Mouse (Mus musculus) heart, postnatal 0 days (tissue): ENCODE measurements at regions not wholly inside any gene's neighbourhood (a gene's known extent, or its start where the extent isn't known, plus 50 kb on each side); places are given as distances from the start of the nearest gene placed in this dataset.

Experiments used
- ATAC-seq: fragments of 200-750 bp; cut with Nextera tagmentation; 2 replicates; pipeline ENCODE4 v1.8.0; 2017; ENCODE audit warnings: low read depth, moderate number of reproducible peaks, moderate library complexity; ENCODE audit not compliant: insufficient read depth
- DNase-seq: peaks from one replicate; pipeline ENCODE4 v3.0.0-alpha.2; 2016; ENCODE audit warnings: low spot score
- H3K27ac ChIP-seq: fragments of 300-500 bp; sonication (generic); 2 replicates; pipeline ENCODE4 v1.5.1; 2014; ENCODE audit warnings: low read depth, mild to moderate bottlenecking
- H3K27me3 ChIP-seq: fragments of 300-500 bp; sonication (generic); 2 replicates; pipeline ENCODE4 v1.6.1; 2014; ENCODE audit warnings: low read length, mixed read lengths; ENCODE audit not compliant: control insufficient read depth, insufficient read depth
- H3K36me3 ChIP-seq: fragments of 300-500 bp; sonication (generic); replicated peaks from 2 replicates; pipeline ENCODE4 v1.6.1; 2014; ENCODE audit warnings: low read length, mixed read lengths; ENCODE audit not compliant: control insufficient read depth, insufficient read depth
- H3K4me1 ChIP-seq: fragments of 300-500 bp; sonication (generic); 2 replicates; pipeline ENCODE4 v1.6.1; 2014; ENCODE audit warnings: antibody characterized with exemption; ENCODE audit not compliant: control insufficient read depth, insufficient read depth
- H3K4me2 ChIP-seq: fragments of 300-500 bp; sonication (generic); 2 replicates; pipeline ENCODE4 v1.6.1; 2014; ENCODE audit warnings: low read depth, mild to moderate bottlenecking, low read length, moderate library complexity
- H3K4me3 ChIP-seq: fragments of 300-500 bp; sonication (generic); 2 replicates; pipeline ENCODE4 v1.5.1; 2014; ENCODE audit warnings: low read depth, low read length
- H3K9ac ChIP-seq: fragments of 300-500 bp; sonication (generic); replicated peaks from 2 replicates; pipeline ENCODE4 v1.6.1; 2014; ENCODE audit warnings: low read depth, low read length, mixed read lengths
- H3K9me3 ChIP-seq: fragments of 300-500 bp; sonication (generic); replicated peaks from 2 replicates; pipeline ENCODE4 v1.6.1; 2016; ENCODE audit warnings: low read length; ENCODE audit not compliant: control insufficient read depth
- CTCF ChIP-seq: IDR thresholded peaks from 2 replicates; pipeline ENCODE4 v1.5.1; 2016; ENCODE audit warnings: antibody characterized with exemption, control low read depth, low read depth
- EP300 ChIP-seq: IDR thresholded peaks from 2 replicates; pipeline ENCODE4 v1.6.1; 2016; ENCODE audit warnings: antibody characterized with exemption, low read depth
- WGBS: fragments of 180-500 bp; shearing (Covaris S2); extraction: QIAGEN DNeasy Blood & Tissue Kit; methylation state at CpG from one replicate; pipeline ENCODE4 v1.1.7; 2014; 5-methylcytosine and 5-hydroxymethylcytosine counted together

GRCm38 (mm10) chr14:62137981-62138380 is 154.4 kb upstream of the Rnaseh2b start:
- no peak for TF ChIP-seq CTCF
- H3K9me3 ChIP-seq, result peaks cover 6% of the 10 kb centered on the region; the same call in 1 of the 2 replicates
- no peak overlapping the region for H3K9ac ChIP-seq
- H3K4me3 ChIP-seq, result no peak overlapping the region
- H3K4me1 ChIP-seq, result no peaks in the 10 kb centered on the region
- DNase-seq (no peak), ATAC-seq (no peak)
- H3K4me2 ChIP-seq, result no peak overlapping the region
- no peaks in the 10 kb centered on the region for H3K36me3 ChIP-seq
- no peaks in the 10 kb centered on the region for H3K27me3 ChIP-seq
- WGBS, result 57% methylated on average over 5 of the region's 5 CpGs
- no peak overlapping the region for H3K27ac ChIP-seq

- H3K4me2 ChIP-seq, result no peak overlapping the region
- no peaks in the 10 kb centered on the region for H3K4me1 ChIP-seq
- H3K27me3 ChIP-seq, result no peaks in the 10 kb centered on the region
- H3K27ac ChIP-seq, result no peak overlapping the region
- WGBS, result 74% methylated on average over 17 of the region's 17 CpGs
- no peaks in the 10 kb centered on the region for H3K36me3 ChIP-seq
- H3K9me3 ChIP-seq, result no peaks in the 10 kb centered on the region
- TF ChIP-seq EP300, result no peak
- no peak for TF ChIP-seq CTCF
- ATAC-seq (no peak), DNase-seq (no peak)
- H3K9ac ChIP-seq, result no peak overlapping the region
- no peak overlapping the region for H3K4me3 ChIP-seq
Measured at GRCm38 (mm10) chr14:62144385-62145030, 147.9 kb upstream of the Rnaseh2b start.

DNA sequence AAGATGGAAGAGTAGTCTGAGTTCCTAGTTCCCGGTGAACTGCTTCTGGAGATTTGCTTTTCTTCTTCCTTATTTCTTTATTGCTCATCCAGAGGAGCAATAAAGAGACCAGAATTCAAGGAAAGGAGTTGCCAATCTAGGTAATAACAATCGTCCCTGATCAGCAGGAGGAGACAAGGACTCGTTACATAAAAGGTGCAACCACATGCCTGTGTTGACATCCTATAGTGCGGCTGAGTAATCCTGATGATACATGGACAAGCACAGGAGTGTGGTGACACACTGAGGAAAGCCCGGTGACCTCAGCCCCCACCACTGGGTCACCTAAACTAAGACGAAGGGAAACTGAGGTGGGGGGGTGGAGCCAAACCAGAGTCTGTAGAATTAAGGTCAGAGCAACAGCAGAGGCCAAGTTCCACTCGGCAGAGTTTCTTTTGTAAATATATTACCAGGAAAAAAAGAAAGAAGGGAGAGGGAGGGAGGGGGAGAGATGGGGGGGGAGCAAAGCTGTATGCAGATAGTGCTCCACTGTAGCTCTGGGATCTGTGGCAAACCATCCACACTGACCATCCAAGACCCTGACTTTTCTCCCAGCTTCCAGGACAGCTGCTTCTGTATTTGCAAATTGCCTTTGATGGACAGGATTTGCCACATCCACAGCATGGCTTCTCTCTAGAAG is 135.2 kb upstream of the Rnaseh2b start:
- H3K27me3 ChIP-seq, result no peaks in the 10 kb centered on the region
- H3K27ac ChIP-seq, result no peak overlapping the region
- no peaks in the 10 kb centered on the region for H3K9me3 ChIP-seq
- no peaks in the 10 kb centered on the region for H3K36me3 ChIP-seq
- DNase-seq, result no peak
- no peak overlapping the region for H3K4me3 ChIP-seq
- TF ChIP-seq CTCF (no peak), EP300 (no peak)
- H3K4me2 ChIP-seq, result no peak overlapping the region
- H3K9ac ChIP-seq, result no peak overlapping the region
- WGBS, result 70% methylated on average over 7 of the region's 7 CpGs
- ATAC-seq, result no peak
- no peaks in the 10 kb centered on the region for H3K4me1 ChIP-seq

- WGBS, result 81% methylated on average over 2 of the region's 2 CpGs
- no peak for ATAC-seq
Measured at GRCm38 (mm10) chr14:62159690-62160089, 132.7 kb upstream of the Rnaseh2b start.

DNA sequence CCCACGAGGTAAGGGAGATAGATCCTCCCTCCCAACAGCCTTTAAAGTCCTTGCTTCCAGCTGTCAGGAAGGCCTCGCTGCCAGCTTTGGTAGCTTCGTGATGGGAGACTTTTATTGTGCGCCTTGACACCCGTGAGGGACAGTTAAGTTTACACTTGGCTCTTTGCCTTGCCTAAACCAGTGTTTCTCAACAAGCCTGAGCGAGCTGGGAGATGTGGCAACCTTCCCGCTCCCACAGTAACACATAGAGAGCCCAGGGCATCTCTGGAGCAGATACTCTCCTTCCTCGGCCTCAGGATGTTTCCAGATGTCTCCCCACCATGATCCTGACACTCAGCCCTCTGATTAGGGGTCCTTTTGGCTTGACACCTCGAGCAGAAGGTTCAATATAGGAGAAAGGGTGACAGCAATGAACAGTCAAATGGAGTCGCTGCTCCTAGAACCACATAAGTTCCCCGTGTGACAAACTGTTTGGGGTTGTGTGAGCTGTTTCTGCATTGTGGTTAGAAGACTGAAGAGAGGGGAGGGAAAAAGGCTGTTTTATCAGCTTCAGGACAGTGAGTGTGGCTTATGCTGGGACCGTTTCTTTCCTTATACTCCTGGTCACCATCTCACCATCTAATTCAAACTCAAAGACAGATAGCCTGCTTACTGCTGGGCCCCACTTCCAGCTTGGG is 129.1 kb upstream of the Rnaseh2b start:
- Histone ChIP-seq H3K9me3 (no peaks in the 10 kb centered on the region), H3K4me1 (peaks cover 14% of the 10 kb centered on the region; the same call in 1 of the 2 replicates), H3K36me3 (no peaks in the 10 kb centered on the region), H3K9ac (no peak overlapping the region), H3K4me3 (no peak overlapping the region), H3K27me3 (no peaks in the 10 kb centered on the region), H3K27ac (no peak overlapping the region), H3K4me2 (no peak overlapping the region)
- no peak for TF ChIP-seq CTCF
- TF ChIP-seq EP300, result no peak
- DNase-seq (no peak), ATAC-seq (no peak)
- 58% methylated on average over 12 of the region's 12 CpGs for WGBS

More at GRCm38 (mm10) chr14:62159690-62160089, 132.7 kb upstream of the Rnaseh2b start:
- Histone ChIP-seq H3K27me3 (no peaks in the 10 kb centered on the region), H3K4me1 (no peaks in the 10 kb centered on the region), H3K36me3 (no peaks in the 10 kb centered on the region), H3K4me3 (no peak overlapping the region), H3K4me2 (no peak overlapping the region), H3K27ac (no peak overlapping the region), H3K9me3 (no peaks in the 10 kb centered on the region), H3K9ac (no peak overlapping the region)
- TF ChIP-seq CTCF (no peak), EP300 (no peak)
- no peak for DNase-seq
